ENCODE assay signal across 27 mouse cellular contexts in the genomic region with DNA sequence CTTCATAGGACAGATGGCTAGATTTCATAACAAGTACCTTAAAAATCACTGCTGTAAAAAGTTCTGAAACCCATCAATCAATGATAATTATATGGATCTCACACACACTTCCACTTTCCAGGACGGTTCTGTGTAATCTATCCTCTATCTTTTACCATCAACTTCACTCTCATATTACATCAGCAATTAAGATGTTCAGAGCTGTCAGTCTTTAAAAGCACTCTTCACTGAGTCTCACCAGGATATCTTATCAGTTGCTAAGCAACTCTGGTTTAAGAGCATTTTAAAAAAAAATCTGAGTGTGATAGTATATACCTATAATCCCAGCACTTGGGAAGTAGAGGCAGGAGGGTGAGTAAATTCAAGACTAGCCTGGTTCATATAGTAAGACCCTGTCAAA.
"Had no signal": no experiment of that assay in that cellular context is flagged by ENCODE, and none has a peak within 500 bp of the region (broad histone marks: within the 10 kb centered on the region; RNA-seq: fewer than 3 reads in every experiment).

No protein-coding gene starts in this region.

- H3K27ac ChIP-seq: heart, embryonic 10.5 days; hindbrain, embryonic 10.5 days; hindbrain, embryonic 12.5 days; hindbrain, embryonic 14.5 days; intestine, embryonic 15.5 days; kidney, postnatal 0 days; limb, embryonic 10.5 days; limb, embryonic 12.5 days; liver, embryonic 13.5 days; liver, embryonic 15.5 days had no signal

- H3K27me3 ChIP-seq: heart, embryonic 12.5 days; hindbrain, embryonic 12.5 days; intestine, embryonic 15.5 days; limb, embryonic 12.5 days; liver, embryonic 13.5 days; liver, embryonic 15.5 days had no signal

- H3K4me2 ChIP-seq: heart, embryonic 12.5 days; hindbrain, embryonic 12.5 days; hindbrain, embryonic 14.5 days; intestine, embryonic 15.5 days; limb, embryonic 12.5 days; liver, embryonic 11.5 days; liver, embryonic 13.5 days; liver, embryonic 15.5 days had no signal

- DNase-seq: gastrocnemius, postnatal 25 days; heart, adult 18-20 months; heart, postnatal 10 days; heart, postnatal 4 days; kidney, adult 18-20 months; kidney, adult 8-10 months; kidney, postnatal 14 days; kidney, postnatal 36 days; layer of hippocampus, adult 9-11 months; layer of hippocampus, postnatal 36 days; liver; liver, embryonic 13.5 days; liver, postnatal 0 days had no signal

- H3K36me3 ChIP-seq: heart, embryonic 10.5 days; heart, embryonic 12.5 days; hindbrain, embryonic 10.5 days; hindbrain, embryonic 12.5 days; intestine, embryonic 15.5 days; limb, embryonic 10.5 days; limb, embryonic 12.5 days; liver, embryonic 13.5 days; liver, embryonic 15.5 days had no signal

- H3K9ac ChIP-seq: heart, embryonic 12.5 days; hindbrain, embryonic 12.5 days; hindbrain, embryonic 14.5 days; intestine, embryonic 15.5 days; limb, embryonic 12.5 days; liver, embryonic 13.5 days; liver, embryonic 15.5 days; liver, postnatal 0 days had no signal

- H3K4me1 ChIP-seq: heart, embryonic 10.5 days; heart, embryonic 12.5 days; hindbrain, embryonic 10.5 days; hindbrain, embryonic 12.5 days; intestine, embryonic 15.5 days; limb, embryonic 10.5 days; limb, embryonic 12.5 days; liver, embryonic 13.5 days; liver, embryonic 15.5 days had no signal

- H3K9me3 ChIP-seq: heart, embryonic 10.5 days; heart, embryonic 12.5 days; hindbrain, embryonic 10.5 days; hindbrain, embryonic 12.5 days; intestine, embryonic 15.5 days; limb, embryonic 10.5 days; limb, embryonic 12.5 days; liver, embryonic 13.5 days; liver, embryonic 15.5 days had no signal

- H3K4me3 ChIP-seq: heart, embryonic 10.5 days; heart, embryonic 12.5 days; hindbrain, embryonic 10.5 days; hindbrain, embryonic 12.5 days; intestine, embryonic 15.5 days; limb, embryonic 10.5 days; limb, embryonic 12.5 days; liver, embryonic 13.5 days; liver, embryonic 15.5 days had no signal

- ATAC-seq: hindbrain, embryonic 16.5 days; inflammation-experienced regulatory T-cells, adult 6 months; intestine, embryonic 15.5 days; intestine, postnatal 0 days; liver, postnatal 0 days had no signal
